Mouse (Mus musculus) testis, adult 2 months (tissue): ENCODE results near the gene Gng7.
"Not testable (repeated sequence)": the region's sequence is repeated elsewhere in the genome, so short reads cannot be mapped to it uniquely, and the experiment has no call there.

ENCODE experiments used
- CTCF ChIP-seq: fragments of 200-500 bp; IDR thresholded peaks from 2 replicates; pipeline ENCODE4 v1.5.1; 2012; ENCODE audit warnings: low read depth, mild to moderate bottlenecking, inconsistent platforms, low read length, moderate library complexity; ENCODE audit not compliant: control insufficient read depth, insufficient read depth, insufficient replicate concordance
- POLR2A ChIP-seq: fragments of 200-500 bp; IDR thresholded peaks from 2 replicates; pipeline ENCODE4 v1.6.1; 2012; ENCODE audit warnings: low read depth, mild to moderate bottlenecking, inconsistent platforms, low read length, moderate library complexity; ENCODE audit not compliant: control insufficient read depth

DNA sequence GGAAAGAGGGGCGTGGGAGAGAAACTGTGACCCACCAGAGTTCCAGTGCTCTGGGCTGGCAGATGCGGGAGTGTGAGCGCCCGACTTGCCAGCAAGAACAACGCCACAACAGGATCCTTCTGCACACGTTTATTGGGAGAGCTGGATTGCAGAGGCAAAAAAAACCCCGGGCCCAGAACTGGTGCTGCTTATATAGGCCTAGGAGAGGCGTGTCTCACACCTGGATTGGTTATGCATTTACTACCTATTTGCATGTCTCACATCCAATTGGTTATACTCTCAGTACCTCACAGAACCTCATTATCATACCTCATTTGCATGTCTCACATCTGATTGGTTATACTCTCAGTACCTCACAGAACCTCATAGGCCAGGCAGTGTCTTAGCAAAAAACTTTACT lies 49.8 kb upstream of the Gng7 start:
- TF ChIP-seq CTCF, POLR2A: not testable (repeated sequence)
